Mouse (Mus musculus): ENCODE results near the gene B3gntl1.

The B3gntl1 gene

GRCm38 (mm10) chr11:121672990-121673572 lies at the start of gene B3gntl1:
Gene B3gntl1 (minus strand): TSS chr11:121673153.
- peak; percentile 98 for DNase-seq (ENCODE audit: low spot score)

GRCm38 (mm10) chr11:121722434-121722833 lies 49.5 kb upstream of the B3gntl1 start:
- DNase-seq (ENCODE audit: low spot score) = no peak

GRCm38 (mm10) chr11:121720752-121721151 lies 47.8 kb upstream of the B3gntl1 start:
- no peak for DNase-seq (ENCODE audit: low spot score)

GRCm38 (mm10) chr11:121717724-121718123 lies 44.8 kb upstream of the B3gntl1 start:
- DNase-seq (ENCODE audit: low spot score) = no peak

GRCm38 (mm10) chr11:121714745-121715485 lies 42.0 kb upstream of the B3gntl1 start:
- no peak for DNase-seq (ENCODE audit: low spot score)

GRCm38 (mm10) chr11:121713569-121713968 lies 40.6 kb upstream of the B3gntl1 start:
- DNase-seq (ENCODE audit: low spot score) = no peak

- DNase-seq (ENCODE audit: low spot score) = no peak
Observed at GRCm38 (mm10) chr11:121712987-121713386, 40.0 kb upstream of the B3gntl1 start.

GRCm38 (mm10) chr11:121710245-121710644 lies 37.3 kb upstream of the B3gntl1 start:
- no peak for DNase-seq (ENCODE audit: low spot score)

- no peak for DNase-seq (ENCODE audit: low spot score)
Observed at GRCm38 (mm10) chr11:121709278-121709677, 36.3 kb upstream of the B3gntl1 start.

GRCm38 (mm10) chr11:121706521-121707005 lies 33.6 kb upstream of the B3gntl1 start:
- no peak for DNase-seq (ENCODE audit: low spot score)

GRCm38 (mm10) chr11:121703619-121704215 lies 30.8 kb upstream of the B3gntl1 start:
- DNase-seq (ENCODE audit: low spot score) = no peak

- DNase-seq (ENCODE audit: low spot score) = peak; percentile 71
Observed at GRCm38 (mm10) chr11:121702895-121703618, 30.1 kb upstream of the B3gntl1 start.

GRCm38 (mm10) chr11:121702111-121702894 lies 29.4 kb upstream of the B3gntl1 start:
- DNase-seq (ENCODE audit: low spot score) = peak; percentile 93

- no peak for DNase-seq (ENCODE audit: low spot score)
Observed at GRCm38 (mm10) chr11:121701244-121701643, 28.3 kb upstream of the B3gntl1 start, which contains the start of gene Metrnl. Gene Metrnl (plus strand): TSS chr11:121701544.

- no peak for DNase-seq (ENCODE audit: low spot score)
Observed at GRCm38 (mm10) chr11:121698381-121698955, 25.5 kb upstream of the B3gntl1 start.

GRCm38 (mm10) chr11:121697271-121697670 lies 24.3 kb upstream of the B3gntl1 start:
- no peak for DNase-seq (ENCODE audit: low spot score)

GRCm38 (mm10) chr11:121695304-121696064 lies 22.5 kb upstream of the B3gntl1 start:
- DNase-seq (ENCODE audit: low spot score) = no peak

- DNase-seq (ENCODE audit: low spot score) = no peak
Observed at GRCm38 (mm10) chr11:121688024-121688423, 15.1 kb upstream of the B3gntl1 start.

GRCm38 (mm10) chr11:121686674-121687073 lies 13.7 kb upstream of the B3gntl1 start:
- DNase-seq (ENCODE audit: low spot score) = no peak

- no peak for DNase-seq (ENCODE audit: low spot score)
Observed at GRCm38 (mm10) chr11:121686091-121686490, 13.1 kb upstream of the B3gntl1 start.

All from testis, postnatal 10 days (tissue).